Mouse (Mus musculus) G1E-ER4 (cell line): ENCODE data around the gene Cdkal1. TPM values are rescaled to one million over a fixed set of nuclear protein-coding genes. Genes with fewer than 3 reads are reported as not detected.

Experiments
- GATA1 ChIP-seq: IDR thresholded peaks from one replicate; pipeline ENCODE4 v1.8.0; 2012; ENCODE audit warnings: low read length, inconsistent platforms
- polyA plus RNA-seq: library from polyadenylated mRNA; stranded (reverse); fragments of >175 nt; gene quantifications from 2 replicates; pipeline ENCODE4 v1.2.3, GENCODE M21; 2012

The Cdkal1 gene
- polyA plus RNA-seq, 1 experiment = 0.64 TPM

GRCm38 (mm10) chr13:29753254-29753653 lies 102.2 kb downstream of the Cdkal1 start:
- TF ChIP-seq GATA1 = no peak

- TF ChIP-seq GATA1 = no peak
Observed at GRCm38 (mm10) chr13:29752061-29752460, 103.4 kb downstream of the Cdkal1 start.

GRCm38 (mm10) chr13:29751201-29751600 lies 104.3 kb downstream of the Cdkal1 start:
- no peak for TF ChIP-seq GATA1

DNA sequence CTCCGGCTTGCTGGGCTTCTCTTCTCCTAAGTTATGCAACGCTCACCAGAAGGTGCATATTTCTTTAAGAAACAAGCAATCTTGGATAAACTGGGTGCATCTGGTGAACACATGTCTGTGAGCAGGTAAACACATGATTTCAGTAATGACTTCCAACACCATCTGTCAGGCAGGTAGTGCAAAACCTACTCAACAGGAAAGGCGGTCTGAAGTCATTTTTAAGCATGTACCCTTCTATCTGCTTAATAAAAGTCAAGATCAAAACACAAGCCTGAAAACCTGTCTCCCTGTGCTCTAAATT lies 108.2 kb downstream of the Cdkal1 start:
- no peak for TF ChIP-seq GATA1

GRCm38 (mm10) chr13:29746501-29747346 lies 108.8 kb downstream of the Cdkal1 start:
- no peak for TF ChIP-seq GATA1

- no peak for TF ChIP-seq GATA1
Observed at GRCm38 (mm10) chr13:29745073-29745472, 110.4 kb downstream of the Cdkal1 start.

- no peak for TF ChIP-seq GATA1
Observed at GRCm38 (mm10) chr13:29744188-29744587, 111.3 kb downstream of the Cdkal1 start.

DNA sequence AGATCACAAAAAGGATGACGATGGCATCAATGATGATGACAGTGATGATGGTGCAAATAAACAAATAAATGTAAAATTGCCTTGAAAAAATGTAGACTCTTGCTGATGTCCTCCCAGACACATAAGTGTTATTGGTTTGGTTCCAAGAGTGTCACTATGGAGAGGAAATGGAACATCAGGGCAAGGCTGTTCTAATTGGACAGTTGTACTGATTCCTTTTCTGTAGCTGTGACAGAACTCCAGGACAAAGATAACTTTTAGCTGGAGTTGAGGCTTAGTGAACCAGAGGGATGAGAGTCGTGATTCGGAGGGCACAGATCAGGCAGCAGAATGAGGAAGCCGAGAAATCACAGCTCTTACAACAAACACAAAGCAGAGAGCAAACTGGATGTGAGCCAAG lies 111.7 kb downstream of the Cdkal1 start:
- no peak for TF ChIP-seq GATA1

DNA sequence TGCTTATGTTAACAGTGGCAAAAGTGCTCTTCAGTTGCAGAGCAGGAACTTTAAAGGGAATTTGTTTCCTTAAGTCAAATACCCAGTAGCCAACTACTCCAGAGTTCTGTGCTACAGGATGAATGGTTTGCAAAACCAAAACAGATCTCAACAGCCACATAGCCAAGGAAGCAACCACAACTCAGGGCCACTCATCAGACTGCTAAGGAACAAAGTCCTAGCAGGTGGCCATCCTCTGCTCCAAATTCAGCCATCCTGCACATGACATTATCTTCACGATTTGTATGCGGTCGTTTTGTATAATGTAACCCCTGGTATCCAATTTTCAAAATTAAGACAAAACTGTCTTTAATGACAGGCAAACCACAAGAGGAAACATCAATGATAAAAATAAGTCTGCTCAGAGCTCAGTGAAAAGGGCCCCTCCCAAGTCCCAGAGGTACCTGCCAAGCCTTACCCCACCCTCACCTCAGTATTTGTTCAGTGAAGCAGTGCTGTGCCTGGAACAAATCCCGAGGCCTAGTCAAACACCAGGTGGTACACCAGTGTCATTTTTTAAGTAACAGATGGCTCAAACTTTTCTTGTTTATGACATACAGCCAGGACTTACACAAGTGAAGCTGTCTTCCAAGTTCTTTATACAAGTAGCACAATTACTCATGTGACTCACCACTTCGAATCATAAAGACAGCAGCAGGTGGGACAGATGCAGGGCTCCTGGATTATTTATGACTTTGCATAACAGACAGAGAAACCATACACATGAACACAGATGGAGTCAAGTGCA lies 117.6 kb downstream of the Cdkal1 start:
- TF ChIP-seq GATA1 = no peak

DNA sequence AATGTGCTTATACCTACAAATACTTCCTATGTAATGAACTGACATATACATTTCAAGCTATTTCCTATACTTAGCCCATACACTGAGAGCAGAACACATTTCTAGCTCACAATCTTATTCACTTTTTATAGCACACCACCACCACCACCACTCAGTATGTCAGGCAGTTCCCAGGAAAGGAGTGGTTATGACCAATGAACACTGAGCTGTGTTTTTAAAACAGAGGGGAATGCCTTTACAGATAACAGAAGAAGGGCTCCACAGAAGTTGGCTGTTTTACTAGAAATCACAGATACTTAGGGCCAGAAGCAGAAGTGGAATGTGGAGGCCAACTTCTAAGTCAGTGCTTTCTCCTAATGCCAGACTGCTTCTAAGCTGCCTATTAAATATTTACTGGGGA lies 121.0 kb downstream of the Cdkal1 start:
- no peak for TF ChIP-seq GATA1

DNA sequence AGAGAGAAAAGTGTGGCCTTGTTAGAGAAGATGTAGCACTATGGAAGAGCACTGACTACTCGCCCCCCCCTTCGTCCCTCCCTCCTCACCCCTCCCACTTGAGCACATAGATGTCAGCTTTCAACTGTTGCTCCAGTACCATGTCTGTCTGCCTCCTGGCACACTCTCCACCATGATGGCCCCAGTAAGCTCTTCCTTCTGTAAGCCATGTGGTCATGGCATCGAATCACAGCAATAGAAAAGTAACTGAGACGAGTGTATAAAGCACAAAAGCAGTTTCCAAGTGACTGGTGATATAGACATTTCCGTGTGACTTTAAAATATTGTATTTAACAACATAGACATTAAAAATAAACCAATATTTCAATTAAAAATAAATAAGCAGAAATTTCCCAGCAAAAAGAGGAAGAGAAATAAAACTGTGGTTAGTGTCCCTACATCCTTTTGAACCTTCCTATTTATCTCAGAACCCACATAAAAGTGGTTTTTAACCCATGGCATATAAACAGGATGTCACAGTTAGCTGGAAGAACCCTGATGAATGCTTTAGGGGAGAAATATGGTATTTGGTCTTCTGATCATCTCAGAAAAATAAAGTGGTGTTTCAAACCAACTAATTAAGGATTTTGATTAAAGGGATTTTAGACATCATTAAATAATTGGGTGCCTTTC lies 129.2 kb downstream of the Cdkal1 start:
- TF ChIP-seq GATA1 = no peak

DNA sequence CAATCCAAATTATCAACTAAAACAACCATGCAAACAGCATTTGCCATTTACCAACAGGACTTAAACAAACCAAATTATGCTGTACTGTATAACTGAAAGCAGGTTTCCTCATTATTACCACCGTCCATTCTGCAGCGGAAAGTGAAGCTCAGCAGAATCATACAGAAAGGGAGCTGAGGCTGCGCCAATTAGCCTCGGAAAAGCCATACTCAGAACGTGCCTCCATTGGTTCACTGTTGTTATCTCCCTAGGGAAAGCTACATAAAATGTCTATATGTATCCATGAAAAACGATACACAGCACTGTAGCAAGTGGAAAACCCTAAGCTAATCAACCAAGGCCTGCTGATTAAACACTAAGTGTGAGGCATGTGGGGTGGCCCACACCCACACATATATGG lies 130.6 kb downstream of the Cdkal1 start:
- no peak for TF ChIP-seq GATA1

DNA sequence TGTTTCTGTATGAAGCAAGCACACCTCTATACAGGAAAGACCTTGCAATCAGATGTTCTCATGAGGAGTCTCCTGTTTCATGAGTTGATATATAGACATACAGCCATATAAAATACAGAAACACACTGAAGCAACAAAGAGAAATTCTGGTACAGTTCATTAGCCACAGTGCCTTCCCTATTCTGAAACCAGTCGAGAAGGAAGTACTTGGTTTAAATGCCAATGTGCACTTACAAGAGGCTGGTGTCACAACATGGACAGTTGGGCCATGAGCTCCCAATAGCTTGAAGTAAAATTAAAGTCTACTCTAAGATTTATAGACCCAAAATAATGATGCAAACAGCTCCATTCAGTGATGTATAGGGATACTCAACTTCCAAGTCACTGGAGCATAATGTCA lies 132.3 kb downstream of the Cdkal1 start:
- TF ChIP-seq GATA1 = no peak

- no peak for TF ChIP-seq GATA1
Observed at GRCm38 (mm10) chr13:29721206-29721605, 134.3 kb downstream of the Cdkal1 start.

GRCm38 (mm10) chr13:29716550-29716949 lies 138.9 kb downstream of the Cdkal1 start:
- TF ChIP-seq GATA1 = no peak

DNA sequence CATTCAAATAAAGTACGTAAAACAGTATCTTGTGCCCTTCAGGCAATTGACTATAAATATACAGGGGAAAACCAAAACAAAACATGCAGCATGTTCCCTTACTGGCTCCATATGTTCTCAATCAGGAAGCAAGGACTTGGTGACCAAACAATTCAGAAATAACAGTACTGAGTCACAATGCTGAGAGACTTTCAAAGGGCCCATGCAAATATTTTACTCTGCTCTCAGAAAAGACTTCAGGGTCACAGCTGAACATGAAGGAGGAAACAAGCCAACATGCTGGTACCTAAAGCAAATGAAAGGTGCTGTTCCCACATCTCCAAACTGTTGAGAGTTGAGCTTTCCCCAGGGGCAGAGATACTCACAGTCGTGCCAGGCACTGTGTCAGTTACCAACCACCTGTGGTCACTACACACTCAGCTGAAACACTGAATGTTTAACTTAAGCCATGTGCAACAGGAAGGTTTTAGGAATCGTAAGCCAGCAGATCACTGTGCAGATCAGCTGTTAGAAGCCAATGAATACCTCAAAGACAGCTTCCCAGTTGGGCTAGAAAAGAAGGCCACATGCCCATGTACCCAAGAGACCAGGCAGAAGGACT lies 140.1 kb downstream of the Cdkal1 start:
- no peak for TF ChIP-seq GATA1
